Mouse (Mus musculus) hindbrain, embryonic 15.5 days (tissue): ENCODE data around the gene Psip1. TPM values are rescaled to one million over a fixed set of nuclear protein-coding genes. Genes with fewer than 3 reads are reported as not detected.
A peak's percentile ranks its signal among the peaks of the same experiment; 100 is the strongest.
"Not testable (repeated sequence)": the region's sequence is repeated elsewhere in the genome, so short reads cannot be mapped to it uniquely, and the experiment has no call there.

Experiments
- ATAC-seq: fragments of 200-750 bp; cut with Nextera tagmentation; 2 replicates; pipeline ENCODE4 v1.8.0; 2017; ENCODE audit warnings: low read depth, moderate number of reproducible peaks, moderate TSS enrichment; ENCODE audit not compliant: low FRiP score
- H3K27ac ChIP-seq: fragments of 300-500 bp; sonication (generic); replicated peaks from 2 replicates; pipeline ENCODE4 v1.5.1; 2015; ENCODE audit warnings: mild to moderate bottlenecking, inconsistent platforms
- H3K27me3 ChIP-seq: fragments of 300-500 bp; sonication (generic); 2 replicates; pipeline ENCODE4 v1.6.1; 2015; ENCODE audit warnings: control low read depth, inconsistent platforms
- H3K36me3 ChIP-seq: fragments of 300-500 bp; sonication (generic); 2 replicates; pipeline ENCODE4 v1.6.1; 2015; ENCODE audit warnings: control low read depth, inconsistent platforms
- H3K4me1 ChIP-seq: fragments of 300-500 bp; sonication (generic); replicated peaks from 2 replicates; pipeline ENCODE4 v1.6.1; 2015; ENCODE audit warnings: control low read depth, inconsistent platforms
- H3K4me2 ChIP-seq: fragments of 300-500 bp; sonication (generic); 2 replicates; pipeline ENCODE4 v1.6.1; 2015; ENCODE audit warnings: moderate library complexity, mild to moderate bottlenecking, inconsistent platforms
- H3K4me3 ChIP-seq: fragments of 300-500 bp; sonication (generic); 2 replicates; pipeline ENCODE4 v1.5.1; 2015; ENCODE audit warnings: mild to moderate bottlenecking, inconsistent platforms
- H3K9ac ChIP-seq: fragments of 300-500 bp; sonication (generic); 2 replicates; pipeline ENCODE4 v1.6.1; 2015; ENCODE audit warnings: inconsistent platforms
- H3K9me3 ChIP-seq: fragments of 300-500 bp; sonication (generic); 2 replicates; pipeline ENCODE4 v1.6.1; 2016; ENCODE audit warnings: control low read depth, inconsistent platforms
- WGBS: fragments of 180-500 bp; shearing (Covaris S2); methylation state at CpG from one replicate; pipeline ENCODE4 v1.1.7; 2015; 5-methylcytosine and 5-hydroxymethylcytosine counted together
- polyA plus RNA-seq: library from polyadenylated mRNA; unstranded; fragments of >200 nt; fragmentation: Nextera tagmentation; extraction: Ambion mirVana; gene quantifications from 2 replicates; pipeline ENCODE4 v1.2.1, GENCODE M21; 2015

Gene Psip1
- 253 and 257 TPM in 2 replicates for polyA plus RNA-seq

DNA sequence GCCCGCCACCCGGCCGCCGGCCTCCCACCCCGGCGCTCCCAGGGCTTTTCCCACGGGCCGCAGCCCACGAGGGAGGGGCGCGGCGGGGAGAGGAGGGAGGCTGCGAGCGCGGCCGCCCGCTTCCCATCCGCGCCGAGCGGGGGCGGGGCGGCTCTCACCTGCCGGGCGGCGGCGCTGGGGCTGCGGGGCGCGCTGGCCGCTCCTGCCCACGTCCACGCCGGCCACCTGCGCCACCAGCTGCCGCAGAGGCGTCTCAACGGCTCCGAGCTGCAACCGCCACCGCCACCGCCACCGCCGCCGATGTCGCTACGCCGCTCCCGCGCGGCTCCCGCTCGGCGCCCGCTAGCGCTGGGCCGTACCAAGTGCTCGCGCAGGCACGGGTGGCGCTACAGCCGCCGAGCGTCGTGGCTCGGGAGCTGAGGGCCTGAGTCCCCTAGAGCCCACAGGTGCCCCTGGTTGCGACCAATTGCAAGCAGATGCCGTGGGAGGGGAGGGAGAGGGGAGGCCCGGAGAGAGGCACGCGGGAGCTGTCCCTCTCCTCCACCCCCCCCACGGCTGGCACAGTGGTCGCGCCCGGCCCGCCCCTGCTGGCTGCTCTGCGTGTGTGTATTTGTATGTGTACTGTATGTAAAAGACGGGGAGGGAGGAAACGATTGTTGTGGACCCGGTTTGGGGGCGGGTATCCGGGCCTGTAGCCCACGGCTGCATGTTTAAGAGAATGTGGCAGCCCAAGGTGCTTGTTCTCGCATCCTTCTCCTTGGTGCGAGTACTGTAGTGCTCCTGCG lies at the start of gene Psip1:
Gene Psip1, minus strand, starts transcription at position 343 of the 785 bp plus-strand sequence.
- peak; percentile 95 for ATAC-seq
- peaks cover 14% of the 10 kb centered on the region for H3K36me3 ChIP-seq
- H3K4me2 ChIP-seq, result peak within 1 kb of the TSS; percentile 77
- H3K4me3 ChIP-seq, result peak within 1 kb of the TSS; percentile 96
- peak within 1 kb of the TSS; percentile 100 for H3K27ac ChIP-seq
- peaks cover 28% of the 10 kb centered on the region for H3K4me1 ChIP-seq
- no peaks in the 10 kb centered on the region for H3K9me3 ChIP-seq
- H3K9ac ChIP-seq, result peak within 1 kb of the TSS; percentile 90
- H3K27me3 ChIP-seq, result no peaks in the 10 kb centered on the region
- WGBS, result under 1% methylated on average over 65 of the region's 86 CpGs

DNA sequence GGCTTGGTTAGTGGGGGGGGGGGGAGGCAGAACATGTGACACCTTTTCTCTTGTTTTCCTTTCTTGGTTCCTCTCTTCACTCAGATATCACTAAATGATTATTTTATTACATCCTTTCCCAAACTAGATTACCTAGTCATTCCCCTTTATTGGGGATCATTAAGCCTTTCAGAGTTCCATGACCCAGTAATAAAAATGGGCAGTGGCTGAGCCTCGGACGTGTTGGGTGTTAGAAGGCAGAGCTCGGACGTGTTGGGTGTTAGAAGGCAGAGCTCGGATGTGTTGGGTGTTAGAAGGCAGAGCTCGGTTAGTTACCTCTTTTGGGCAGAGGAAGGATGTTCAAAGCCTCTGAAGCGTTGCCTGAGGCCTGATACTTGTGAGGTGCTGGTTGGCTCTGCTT lies 47.8 kb upstream of the Psip1 start:
- Histone ChIP-seq H3K4me1 (no peaks in the 10 kb centered on the region), H3K9ac (no peak overlapping the region), H3K4me3 (no peak overlapping the region), H3K27ac (no peak overlapping the region), H3K36me3 (no peaks in the 10 kb centered on the region), H3K27me3 (no peaks in the 10 kb centered on the region), H3K9me3 (no peaks in the 10 kb centered on the region), H3K4me2 (no peak overlapping the region)
- 86% methylated on average over 7 of the region's 7 CpGs for WGBS
- ATAC-seq, result no peak

DNA sequence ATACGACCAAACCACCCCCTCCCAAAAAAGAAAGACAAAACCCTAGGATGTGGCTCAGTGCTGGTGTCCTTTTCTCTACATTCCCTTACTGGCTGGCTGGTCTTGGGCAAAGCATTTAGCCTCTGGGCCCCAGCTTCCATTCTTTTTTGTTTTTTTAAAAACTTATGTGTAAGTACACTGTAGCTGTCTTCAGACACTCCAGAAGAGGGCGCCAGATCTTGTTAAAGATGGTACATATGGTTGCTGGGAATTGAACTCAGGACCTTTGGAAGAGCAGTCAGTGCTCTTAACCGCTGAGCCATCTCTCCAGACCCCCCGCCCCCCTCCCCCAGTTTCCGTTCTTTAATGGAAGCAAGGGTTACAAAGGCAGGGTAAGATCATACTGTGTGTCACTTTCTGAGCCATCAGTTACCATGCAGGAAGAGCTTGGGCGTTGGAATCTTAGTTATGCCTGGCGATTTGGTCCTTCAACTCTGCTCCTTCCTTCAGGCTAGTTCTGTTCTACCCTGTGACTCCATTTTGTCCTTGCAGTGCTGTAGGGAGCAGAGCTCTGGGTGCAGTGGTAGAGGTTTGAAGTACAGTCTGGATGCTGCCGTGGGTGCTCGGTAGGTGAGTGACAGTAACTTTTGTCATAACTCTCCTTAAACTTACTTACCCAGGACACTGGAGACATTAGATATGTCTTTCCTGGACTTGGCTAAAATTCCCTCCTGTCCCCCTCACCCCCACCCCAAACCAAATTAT lies 47.1 kb upstream of the Psip1 start:
- no peak for ATAC-seq
- H3K27me3 ChIP-seq, result no peaks in the 10 kb centered on the region
- H3K36me3 ChIP-seq, result no peaks in the 10 kb centered on the region
- H3K9ac ChIP-seq, result no peak overlapping the region
- no peaks in the 10 kb centered on the region for H3K4me1 ChIP-seq
- 83% methylated on average over 9 of the region's 9 CpGs for WGBS
- no peak overlapping the region for H3K4me2 ChIP-seq
- H3K9me3 ChIP-seq, result no peaks in the 10 kb centered on the region
- H3K4me3 ChIP-seq, result no peak overlapping the region
- H3K27ac ChIP-seq, result no peak overlapping the region

DNA sequence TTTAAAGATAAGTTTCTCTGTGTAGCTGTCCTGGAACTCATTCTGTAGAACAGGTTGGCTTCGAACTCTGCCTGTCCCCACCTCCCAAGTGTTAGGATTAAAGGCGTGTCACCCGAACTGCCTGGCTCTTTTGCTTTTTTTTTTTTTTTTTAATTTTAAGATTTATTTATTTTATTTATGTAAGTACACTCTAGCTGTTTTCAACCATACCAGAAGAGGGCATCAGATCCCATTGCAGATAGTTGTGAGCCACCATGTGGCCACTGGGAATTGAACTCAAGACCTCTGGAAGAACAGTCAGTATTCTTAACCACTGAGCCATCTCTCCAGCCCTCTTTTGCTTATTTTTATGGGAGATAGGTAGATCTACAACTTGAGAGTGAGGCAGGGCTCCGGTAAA lies 43.8 kb upstream of the Psip1 start:
- H3K36me3 ChIP-seq, H3K27me3 ChIP-seq, H3K4me3 ChIP-seq, H3K9ac ChIP-seq, ATAC-seq, H3K27ac ChIP-seq, H3K4me2 ChIP-seq, H3K9me3 ChIP-seq: not testable (repeated sequence)
- WGBS, result 90% methylated on average over 4 of the region's 4 CpGs
- H3K4me1 ChIP-seq, result peaks cover 11% of the 10 kb centered on the region

DNA sequence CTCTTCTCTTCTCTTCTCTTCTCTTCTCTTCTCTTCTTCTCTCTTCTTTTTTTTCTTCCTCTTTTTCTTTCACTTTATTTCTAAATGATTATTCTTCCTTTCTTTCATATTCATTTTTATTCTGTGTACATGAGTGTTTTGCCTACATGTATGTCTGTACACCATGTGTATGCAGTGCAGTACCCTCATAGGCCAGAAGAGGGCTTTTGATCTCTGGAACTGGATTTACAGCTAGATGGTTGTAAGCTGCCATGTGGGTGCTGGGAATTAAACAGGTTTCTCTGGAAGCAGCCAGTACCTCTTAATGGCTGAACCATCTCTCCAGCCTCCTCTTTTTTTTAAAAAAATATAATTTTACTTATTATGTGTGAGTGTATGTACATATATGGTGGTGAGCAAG lies 41.7 kb upstream of the Psip1 start:
- no peak for ATAC-seq
- no peaks in the 10 kb centered on the region for H3K36me3 ChIP-seq
- peaks cover 23% of the 10 kb centered on the region for H3K4me1 ChIP-seq
- H3K9me3 ChIP-seq, result no peaks in the 10 kb centered on the region
- no peak overlapping the region for H3K9ac ChIP-seq
- H3K4me3 ChIP-seq, result no peak overlapping the region
- H3K27ac ChIP-seq, result no peak overlapping the region
- no peaks in the 10 kb centered on the region for H3K27me3 ChIP-seq
- no peak overlapping the region for H3K4me2 ChIP-seq

DNA sequence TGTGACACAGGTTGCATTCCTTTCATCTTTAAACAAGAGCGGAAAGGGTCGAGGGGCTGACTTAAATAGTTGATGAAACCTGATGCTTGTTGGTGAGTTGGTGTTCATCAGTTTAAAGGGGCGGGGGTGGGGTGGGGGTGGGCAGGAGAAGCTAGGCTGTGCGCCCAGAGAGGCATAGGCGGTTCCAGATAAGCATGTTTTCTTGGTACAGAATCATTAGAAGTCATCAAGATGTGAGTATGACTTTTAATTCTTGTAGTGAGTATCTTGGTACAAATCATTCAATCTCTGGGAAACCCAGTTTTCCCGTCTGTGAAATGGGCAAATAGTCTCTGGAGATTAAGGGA lies 40.7 kb upstream of the Psip1 start:
- no peak overlapping the region for H3K27ac ChIP-seq
- no peaks in the 10 kb centered on the region for H3K36me3 ChIP-seq
- no peak for ATAC-seq
- H3K4me1 ChIP-seq, result peaks cover 23% of the 10 kb centered on the region
- no peak overlapping the region for H3K4me3 ChIP-seq
- H3K4me2 ChIP-seq, result no peak overlapping the region
- H3K9me3 ChIP-seq, result no peaks in the 10 kb centered on the region
- WGBS, result 71% methylated on average over 6 of the region's 6 CpGs
- no peaks in the 10 kb centered on the region for H3K27me3 ChIP-seq
- H3K9ac ChIP-seq, result no peak overlapping the region

DNA sequence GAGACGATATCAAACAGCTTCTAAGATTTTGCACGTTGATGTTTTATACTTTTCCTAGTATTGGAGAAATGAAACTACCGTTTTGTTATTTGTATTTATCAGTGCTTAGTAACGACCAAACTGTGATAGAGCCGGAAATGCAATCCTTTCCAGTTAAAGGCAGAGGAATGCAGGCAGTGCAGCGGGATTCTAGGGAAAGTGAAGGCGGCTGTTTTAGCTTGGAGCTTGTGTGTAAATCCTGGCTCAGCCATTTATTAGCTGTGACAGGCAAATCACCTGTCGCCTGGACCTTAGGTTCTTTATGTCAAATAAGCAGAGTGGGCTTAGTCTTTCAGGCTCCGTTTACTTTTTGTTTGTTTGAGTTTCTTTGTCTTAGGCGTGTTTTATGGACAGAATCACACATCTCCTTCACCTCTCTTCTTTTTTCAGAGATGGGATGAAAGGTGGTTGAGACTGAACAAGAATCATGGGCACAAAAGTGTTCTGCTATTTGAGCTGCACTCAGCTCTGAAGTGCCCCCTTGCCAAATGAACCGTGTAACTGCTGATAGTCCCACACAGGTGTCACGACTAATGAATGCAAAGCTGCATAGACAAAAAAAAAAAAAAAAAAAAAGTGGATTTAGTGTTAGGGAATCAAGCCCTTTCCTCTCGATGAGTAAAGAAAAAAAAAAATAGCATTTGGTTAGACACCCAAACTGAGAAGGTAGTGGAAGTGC lies 40.2 kb upstream of the Psip1 start:
- no peak for ATAC-seq
- no peaks in the 10 kb centered on the region for H3K36me3 ChIP-seq
- no peaks in the 10 kb centered on the region for H3K27me3 ChIP-seq
- H3K9ac ChIP-seq, result peak overlapping the region; percentile 82; the same call in 1 of the 2 replicates
- H3K4me1 ChIP-seq, result peaks cover 23% of the 10 kb centered on the region
- peak overlapping the region; percentile 95 for H3K4me2 ChIP-seq
- H3K9me3 ChIP-seq, result no peaks in the 10 kb centered on the region
- peak overlapping the region; percentile 92 for H3K4me3 ChIP-seq
- H3K27ac ChIP-seq, result peak overlapping the region; percentile 1; the same call in 1 of the 2 replicates
- WGBS, result 9% methylated on average over 13 of the region's 13 CpGs

DNA sequence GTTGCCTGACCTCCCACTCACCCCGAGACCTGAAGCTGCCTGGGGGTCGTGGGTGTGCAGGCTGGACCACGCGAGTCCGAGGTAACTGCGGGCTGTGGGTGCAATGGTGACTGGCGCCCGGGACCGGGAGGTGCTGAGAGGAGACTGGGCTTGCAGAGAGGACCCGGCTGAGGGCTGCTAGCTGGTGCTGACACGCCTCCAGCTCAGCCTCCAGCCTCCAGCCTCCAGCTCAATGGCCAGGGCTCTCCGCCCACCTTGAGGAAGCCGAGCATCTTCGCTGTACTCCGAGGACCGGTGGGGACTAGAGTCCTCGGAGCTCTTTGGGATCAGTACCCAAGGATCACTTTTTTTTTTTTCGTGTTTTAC lies 39.4 kb upstream of the Psip1 start:
- Histone ChIP-seq H3K4me1 (peaks cover 23% of the 10 kb centered on the region), H3K27ac (peak overlapping the region; percentile 100), H3K4me2 (peak overlapping the region; percentile 95), H3K4me3 (peak overlapping the region; percentile 92), H3K27me3 (no peaks in the 10 kb centered on the region), H3K9me3 (no peaks in the 10 kb centered on the region), H3K9ac (peak overlapping the region; percentile 82), H3K36me3 (no peaks in the 10 kb centered on the region)
- peak; percentile 81 for ATAC-seq
- WGBS, result under 1% methylated on average over 18 of the region's 18 CpGs

DNA sequence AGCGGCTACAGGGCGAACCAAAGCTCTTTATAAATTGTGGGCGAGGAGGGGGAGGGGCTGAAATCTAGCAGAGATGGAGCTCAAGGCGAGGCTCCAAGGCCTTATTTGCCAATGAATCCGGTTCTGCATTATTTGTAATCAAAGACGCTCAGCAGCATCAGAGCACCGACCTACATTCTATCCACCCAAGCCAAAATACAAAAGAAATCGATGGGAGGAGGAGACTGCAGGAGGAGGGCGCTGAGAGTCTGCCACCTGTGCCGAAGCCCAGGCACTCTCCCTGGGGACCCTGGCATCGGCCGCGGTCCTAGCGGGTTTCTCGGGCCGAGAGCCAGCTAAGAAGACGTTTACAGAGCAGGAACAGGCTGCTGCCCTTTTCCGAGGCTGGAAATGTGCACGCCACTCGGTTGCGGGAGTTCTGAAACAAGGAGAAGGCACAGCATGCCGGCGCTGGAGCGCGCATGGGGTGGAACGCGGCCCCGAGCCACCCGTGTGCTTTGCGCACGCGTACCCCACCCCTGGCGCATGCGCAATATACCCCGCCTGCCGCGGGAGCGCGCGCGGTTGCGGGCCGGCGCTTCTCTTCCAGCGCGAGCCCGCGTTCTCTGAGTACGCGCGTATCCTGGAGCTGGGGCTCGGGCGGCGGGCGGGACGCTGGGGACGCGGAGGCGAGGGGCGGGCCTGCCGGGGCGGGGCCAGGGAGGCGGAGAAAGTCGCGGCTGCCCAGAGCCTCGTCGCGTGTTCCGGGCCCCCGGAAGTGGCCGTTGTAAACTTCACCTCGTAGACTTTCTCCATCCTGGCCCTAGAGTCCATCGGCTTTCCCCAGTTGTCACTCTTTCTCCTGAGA lies 38.8 kb upstream of the Psip1 start, which contains the start of gene Ccdc171:
Gene Ccdc171, plus strand, starts transcription at position 703 of the 847 bp plus-strand sequence.
- H3K4me3 ChIP-seq, result peak within 1 kb of the TSS; percentile 92
- H3K36me3 ChIP-seq, result no peaks in the 10 kb centered on the region
- peaks cover 23% of the 10 kb centered on the region for H3K4me1 ChIP-seq
- peak; percentile 96 for ATAC-seq
- H3K27me3 ChIP-seq, result no peaks in the 10 kb centered on the region
- H3K9me3 ChIP-seq, result no peaks in the 10 kb centered on the region
- peak within 1 kb of the TSS; percentile 96 for H3K9ac ChIP-seq
- under 1% methylated on average over 71 of the region's 73 CpGs for WGBS
- H3K4me2 ChIP-seq, result peak within 1 kb of the TSS; percentile 95
- H3K27ac ChIP-seq, result peak within 1 kb of the TSS; percentile 100

DNA sequence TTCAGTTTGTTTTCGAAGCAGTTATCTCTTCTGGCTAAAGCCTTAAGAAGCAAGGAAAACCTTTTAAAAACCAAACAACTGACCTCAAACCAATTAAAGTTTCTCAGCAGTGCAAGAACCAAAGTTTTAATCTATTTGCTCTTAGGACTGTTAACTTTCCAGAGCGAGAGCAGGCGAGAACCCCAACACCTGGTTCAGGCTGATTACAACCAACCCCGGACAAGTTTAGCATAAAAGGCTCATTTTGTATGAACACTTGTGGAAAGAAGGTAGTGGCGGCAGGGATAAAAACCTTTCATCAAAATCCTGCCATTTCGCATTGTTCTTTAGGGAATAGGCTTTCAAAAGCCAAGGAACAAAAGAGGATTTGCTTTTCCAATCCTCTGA lies 38.2 kb upstream of the Psip1 start:
- WGBS, result 9% methylated on average over 6 of the region's 6 CpGs
- H3K9me3 ChIP-seq, result no peaks in the 10 kb centered on the region
- H3K4me3 ChIP-seq, result peak overlapping the region; percentile 92
- H3K27ac ChIP-seq, result peak overlapping the region; percentile 100
- H3K27me3 ChIP-seq, result no peaks in the 10 kb centered on the region
- no peaks in the 10 kb centered on the region for H3K36me3 ChIP-seq
- ATAC-seq, result no peak
- H3K4me1 ChIP-seq, result peaks cover 23% of the 10 kb centered on the region
- peak overlapping the region; percentile 95 for H3K4me2 ChIP-seq
- peak overlapping the region; percentile 96 for H3K9ac ChIP-seq

DNA sequence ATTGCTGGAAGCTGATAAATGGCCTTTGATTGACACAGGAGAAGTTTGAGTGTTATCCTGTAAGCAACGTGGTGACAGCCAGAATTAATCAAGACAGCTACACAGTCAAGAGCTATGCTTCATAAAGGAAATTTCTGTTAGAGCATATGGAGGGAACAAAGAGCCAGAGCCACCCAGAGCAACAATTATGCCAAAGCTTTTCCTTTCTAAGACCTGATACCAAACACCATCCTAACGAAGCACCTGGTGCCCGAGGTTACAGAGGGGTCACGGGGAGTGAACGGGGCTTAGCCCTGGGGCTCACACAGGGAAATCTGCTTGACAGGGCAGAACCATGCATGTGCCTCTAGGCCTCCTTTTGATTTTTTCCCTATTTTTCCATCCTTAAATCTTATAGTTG lies 35.8 kb upstream of the Psip1 start:
- H3K9me3 ChIP-seq, result no peaks in the 10 kb centered on the region
- ATAC-seq, result no peak
- WGBS, result 35% methylated on average over 5 of the region's 5 CpGs
- H3K27me3 ChIP-seq, result no peaks in the 10 kb centered on the region
- no peaks in the 10 kb centered on the region for H3K36me3 ChIP-seq
- no peak overlapping the region for H3K27ac ChIP-seq
- H3K4me1 ChIP-seq, result peaks cover 23% of the 10 kb centered on the region
- no peak overlapping the region for H3K9ac ChIP-seq
- H3K4me3 ChIP-seq, result no peak overlapping the region
- no peak overlapping the region for H3K4me2 ChIP-seq
